Mouse (Mus musculus): ENCODE data around the gene Prss2. TPM values are rescaled to one million over a fixed set of nuclear protein-coding genes. Genes with fewer than 3 reads are reported as not detected.
"Not testable (repeated sequence)": the region's sequence is repeated elsewhere in the genome, so short reads cannot be mapped to it uniquely, and the experiment has no call there.

Gene Prss2
- polyA plus RNA-seq, 1 experiment from 2014 or later = not detected

- Histone ChIP-seq H3K9ac (no peak overlapping the region), H3K36me3 (no peaks in the 10 kb centered on the region)
- 84% methylated on average over 5 of the region's 5 CpGs for WGBS
Observed at GRCm38 (mm10) chr6:41557468-41557867, 35.9 kb downstream of the Prss2 start.

GRCm38 (mm10) chr6:41558271-41558670 lies 36.7 kb downstream of the Prss2 start:
- 51% methylated on average over 2 of the region's 2 CpGs for WGBS
- H3K4me2 ChIP-seq = no peak overlapping the region
- no peaks in the 10 kb centered on the region for H3K9me3 ChIP-seq
- no peaks in the 10 kb centered on the region for H3K27me3 ChIP-seq
- ATAC-seq (ENCODE audit: insufficient number of reproducible peaks, insufficient read depth, low FRiP score, low TSS enrichment, low read depth) = 0 out of 2 replicates have a peak, but pooled peaks have one; percentile 54
- no peak overlapping the region for H3K9ac ChIP-seq
- H3K36me3 ChIP-seq = no peaks in the 10 kb centered on the region
- no peak overlapping the region for H3K4me3 ChIP-seq
- no peaks in the 10 kb centered on the region for H3K4me1 ChIP-seq
- no peak overlapping the region for H3K27ac ChIP-seq

More at GRCm38 (mm10) chr6:41557468-41557867, 35.9 kb downstream of the Prss2 start:
- Histone ChIP-seq H3K9me3 (no peaks in the 10 kb centered on the region), H3K27me3 (no peaks in the 10 kb centered on the region), H3K4me2 (no peak overlapping the region), H3K4me1 (no peaks in the 10 kb centered on the region), H3K27ac (no peak overlapping the region), H3K4me3 (no peak overlapping the region)
- ATAC-seq (ENCODE audit: insufficient number of reproducible peaks, insufficient read depth, low FRiP score, low TSS enrichment, low read depth) = no peak

DNA sequence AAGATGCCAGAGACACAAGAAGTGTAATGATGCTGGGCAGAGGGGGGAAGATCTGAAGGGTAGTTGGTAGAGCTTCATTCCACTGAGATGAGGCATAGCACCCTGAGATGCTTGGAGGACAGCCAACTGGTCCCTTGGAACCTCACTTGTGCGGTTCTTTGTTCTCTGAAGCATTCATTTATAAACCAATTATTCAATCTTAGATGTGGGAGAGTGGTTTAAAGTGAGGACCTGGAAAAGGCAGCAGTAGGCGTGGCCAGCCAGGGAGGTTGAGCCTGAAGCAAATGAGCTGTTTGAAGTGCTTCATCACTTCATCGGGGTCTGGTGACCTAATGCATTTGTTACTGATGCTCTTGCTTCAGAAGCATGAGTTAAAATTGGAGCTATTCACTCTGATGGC lies 37.7 kb downstream of the Prss2 start:
- H3K4me1 ChIP-seq = no peaks in the 10 kb centered on the region
- no peaks in the 10 kb centered on the region for H3K9me3 ChIP-seq
- ATAC-seq (ENCODE audit: insufficient number of reproducible peaks, insufficient read depth, low FRiP score, low TSS enrichment, low read depth) = no peak
- no peak overlapping the region for H3K27ac ChIP-seq
- 57% methylated on average over 3 of the region's 3 CpGs for WGBS
- H3K4me3 ChIP-seq = no peak overlapping the region
- no peak overlapping the region for H3K9ac ChIP-seq
- no peaks in the 10 kb centered on the region for H3K27me3 ChIP-seq
- H3K36me3 ChIP-seq = no peaks in the 10 kb centered on the region
- H3K4me2 ChIP-seq = no peak overlapping the region

- Histone ChIP-seq H3K4me1 (no peaks in the 10 kb centered on the region), H3K36me3 (no peaks in the 10 kb centered on the region), H3K9me3 (no peaks in the 10 kb centered on the region), H3K4me3 (no peak overlapping the region), H3K9ac (no peak overlapping the region), H3K4me2 (no peak overlapping the region), H3K27ac (no peak overlapping the region), H3K27me3 (no peaks in the 10 kb centered on the region)
- WGBS = 74% methylated on average over 2 of the region's 2 CpGs
- ATAC-seq (ENCODE audit: insufficient number of reproducible peaks, insufficient read depth, low FRiP score, low TSS enrichment, low read depth) = no peak
Observed at GRCm38 (mm10) chr6:41560273-41560672, 38.7 kb downstream of the Prss2 start.

DNA sequence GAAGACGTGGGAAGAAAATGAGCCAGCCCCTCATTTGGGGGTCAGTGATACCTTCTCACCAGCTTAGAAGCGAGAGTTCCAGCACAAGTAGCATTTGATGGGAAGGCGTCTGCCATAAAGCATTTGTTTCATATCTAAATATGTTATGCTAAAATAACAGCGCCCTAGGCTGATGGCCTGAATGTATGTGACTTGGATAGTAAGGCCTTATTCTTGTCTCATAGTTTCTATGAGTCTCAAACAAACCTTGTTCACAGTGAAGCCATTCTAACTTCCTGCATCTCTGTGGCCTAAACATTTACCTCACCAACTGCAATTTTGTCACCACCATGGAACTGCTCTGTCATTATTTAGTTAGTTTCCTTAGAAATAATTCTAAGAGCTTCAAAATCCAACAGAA lies 41.0 kb downstream of the Prss2 start:
- H3K9me3 ChIP-seq = no peaks in the 10 kb centered on the region
- H3K27me3 ChIP-seq = no peaks in the 10 kb centered on the region
- H3K9ac ChIP-seq = no peak overlapping the region
- no peaks in the 10 kb centered on the region for H3K36me3 ChIP-seq
- H3K4me3 ChIP-seq = peak overlapping the region; percentile 23; the same call in 1 of the 2 replicates
- ATAC-seq (ENCODE audit: insufficient number of reproducible peaks, insufficient read depth, low FRiP score, low TSS enrichment, low read depth) = no peak
- H3K4me1 ChIP-seq = no peaks in the 10 kb centered on the region
- no peak overlapping the region for H3K27ac ChIP-seq
- WGBS = 90% methylated on average over 4 of the region's 4 CpGs
- peak overlapping the region; percentile 27 for H3K4me2 ChIP-seq

GRCm38 (mm10) chr6:41563104-41563951 lies 41.7 kb downstream of the Prss2 start:
- not testable (repeated sequence) for ATAC-seq (ENCODE audit: insufficient number of reproducible peaks, insufficient read depth, low FRiP score, low TSS enrichment, low read depth); H3K27ac ChIP-seq; H3K27me3 ChIP-seq; H3K4me1 ChIP-seq; H3K9ac ChIP-seq; H3K9me3 ChIP-seq; H3K36me3 ChIP-seq
- Histone ChIP-seq H3K4me3 (peak overlapping the region; percentile 23; the same call in 1 of the 2 replicates), H3K4me2 (peak overlapping the region; percentile 30)
- 60% methylated on average over 5 of the region's 23 CpGs for WGBS

- no peaks in the 10 kb centered on the region for H3K9me3 ChIP-seq
- no peak overlapping the region for H3K4me2 ChIP-seq
- no peaks in the 10 kb centered on the region for H3K36me3 ChIP-seq
- WGBS = 87% methylated on average over 1 of the region's 1 CpGs
- H3K27ac ChIP-seq = no peak overlapping the region
- H3K9ac ChIP-seq = no peak overlapping the region
- no peak overlapping the region for H3K4me3 ChIP-seq
- H3K27me3 ChIP-seq = no peaks in the 10 kb centered on the region
- ATAC-seq (ENCODE audit: insufficient number of reproducible peaks, insufficient read depth, low FRiP score, low TSS enrichment, low read depth) = no peak
- H3K4me1 ChIP-seq = no peaks in the 10 kb centered on the region
Observed at GRCm38 (mm10) chr6:41565261-41565660, 43.7 kb downstream of the Prss2 start.

DNA sequence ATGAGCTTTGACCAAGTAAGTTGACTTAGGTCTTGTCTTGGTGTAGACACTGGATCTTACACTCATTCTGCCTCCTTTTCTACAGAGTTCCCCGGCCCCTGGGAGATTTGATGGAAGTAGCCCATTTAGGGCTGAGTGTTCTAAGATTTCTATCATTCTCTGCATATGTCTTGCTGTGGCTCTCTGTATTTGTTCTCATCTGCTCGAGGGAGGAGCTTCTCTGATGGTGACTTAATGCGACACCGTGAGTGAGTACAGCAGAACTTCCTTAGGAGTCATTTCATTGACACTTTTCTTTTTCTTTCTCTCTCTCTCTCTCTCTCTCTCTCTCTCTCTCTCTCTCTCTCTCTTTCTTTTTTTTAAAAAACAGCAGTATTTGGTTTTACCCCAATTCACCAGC lies 45.4 kb downstream of the Prss2 start:
- 86% methylated on average over 4 of the region's 4 CpGs for WGBS
- Histone ChIP-seq H3K27ac (no peak overlapping the region), H3K9me3 (no peaks in the 10 kb centered on the region), H3K4me3 (no peak overlapping the region), H3K4me1 (no peaks in the 10 kb centered on the region), H3K27me3 (no peaks in the 10 kb centered on the region), H3K36me3 (no peaks in the 10 kb centered on the region), H3K4me2 (no peak overlapping the region), H3K9ac (no peak overlapping the region)
- ATAC-seq (ENCODE audit: insufficient number of reproducible peaks, insufficient read depth, low FRiP score, low TSS enrichment, low read depth) = no peak

GRCm38 (mm10) chr6:41569078-41569477 lies 47.5 kb downstream of the Prss2 start:
- H3K4me2 ChIP-seq = no peak overlapping the region
- H3K4me3 ChIP-seq = no peak overlapping the region
- no peaks in the 10 kb centered on the region for H3K4me1 ChIP-seq
- H3K9me3 ChIP-seq = no peaks in the 10 kb centered on the region
- H3K36me3 ChIP-seq = no peaks in the 10 kb centered on the region
- ATAC-seq (ENCODE audit: insufficient number of reproducible peaks, insufficient read depth, low FRiP score, low TSS enrichment, low read depth) = no peak
- no peak overlapping the region for H3K9ac ChIP-seq
- H3K27ac ChIP-seq = no peak overlapping the region
- no peaks in the 10 kb centered on the region for H3K27me3 ChIP-seq
- WGBS = 77% methylated on average over 3 of the region's 3 CpGs

Other genes starting within 250 kb of the Prss2 start
- gene Try4, start 219.5 kb upstream of the Prss2 start, polyA plus RNA-seq (2015; fragmentation: Nextera tagmentation; extraction: Ambion mirVana) = not detected in 2 replicates
- gene Try5, start 204.9 kb upstream of the Prss2 start, polyA plus RNA-seq (2015; fragmentation: Nextera tagmentation; extraction: Ambion mirVana) = not detected in 2 replicates
- not detected in 2 replicates for gene Try10, start 167.7 kb upstream of the Prss2 start, polyA plus RNA-seq (2015; fragmentation: Nextera tagmentation; extraction: Ambion mirVana)
- not detected in 2 replicates for gene Prss3, start 144.1 kb upstream of the Prss2 start, polyA plus RNA-seq (2015; fragmentation: Nextera tagmentation; extraction: Ambion mirVana)
- gene Gm5771, start 129.4 kb upstream of the Prss2 start, polyA plus RNA-seq (2015; fragmentation: Nextera tagmentation; extraction: Ambion mirVana) = not detected in 2 replicates
- not detected in 2 replicates for gene Gm10334, start 75.6 kb upstream of the Prss2 start, polyA plus RNA-seq (2015; fragmentation: Nextera tagmentation; extraction: Ambion mirVana)
- gene Prss1, start 62.9 kb upstream of the Prss2 start, polyA plus RNA-seq (2015; fragmentation: Nextera tagmentation; extraction: Ambion mirVana) = not detected in 2 replicates
- gene Ephb6, start 83.7 kb downstream of the Prss2 start, polyA plus RNA-seq (2015; fragmentation: Nextera tagmentation; extraction: Ambion mirVana) = 23.8 and 27.1 TPM in 2 replicates
- gene Trpv6, start 114.6 kb downstream of the Prss2 start, polyA plus RNA-seq (2015; fragmentation: Nextera tagmentation; extraction: Ambion mirVana) = 1.3 TPM in 2 replicates
- gene Trpv5, start 159.0 kb downstream of the Prss2 start, polyA plus RNA-seq (2015; fragmentation: Nextera tagmentation; extraction: Ambion mirVana) = not detected in 2 replicates
- gene Llcfc1, start 162.6 kb downstream of the Prss2 start, polyA plus RNA-seq (2015; fragmentation: Nextera tagmentation; extraction: Ambion mirVana) = not detected in 2 replicates
- gene Kel, start 182.6 kb downstream of the Prss2 start, polyA plus RNA-seq (2015; fragmentation: Nextera tagmentation; extraction: Ambion mirVana) = 1.3 and 3.3 TPM in 2 replicates